Mouse (Mus musculus) CD4-positive naive resting alpha-beta T cell, adult 76 days (primary cell): ENCODE results near the gene Phxr2. TPM values are rescaled to one million over a fixed set of nuclear protein-coding genes. Genes with fewer than 3 reads are reported as not detected.

Source experiments
- total RNA-seq: library from RNA; stranded (reverse); gene quantifications from one replicate; pipeline ENCODE4 v1.2.4, GENCODE M21; 2023

The Phxr2 gene
- not detected for total RNA-seq

GRCm38 (mm10) chr10:99126225-99126624 is at the start of gene Phxr2:
Gene Phxr2, minus strand, starts transcription at chr10:99126325.

GRCm38 (mm10) chr10:99107964-99108363 is 18.2 kb downstream of the Phxr2 start, which contains the start of gene Galnt4:
Gene Galnt4, plus strand, starts transcription at chr10:99108159.

DNA sequence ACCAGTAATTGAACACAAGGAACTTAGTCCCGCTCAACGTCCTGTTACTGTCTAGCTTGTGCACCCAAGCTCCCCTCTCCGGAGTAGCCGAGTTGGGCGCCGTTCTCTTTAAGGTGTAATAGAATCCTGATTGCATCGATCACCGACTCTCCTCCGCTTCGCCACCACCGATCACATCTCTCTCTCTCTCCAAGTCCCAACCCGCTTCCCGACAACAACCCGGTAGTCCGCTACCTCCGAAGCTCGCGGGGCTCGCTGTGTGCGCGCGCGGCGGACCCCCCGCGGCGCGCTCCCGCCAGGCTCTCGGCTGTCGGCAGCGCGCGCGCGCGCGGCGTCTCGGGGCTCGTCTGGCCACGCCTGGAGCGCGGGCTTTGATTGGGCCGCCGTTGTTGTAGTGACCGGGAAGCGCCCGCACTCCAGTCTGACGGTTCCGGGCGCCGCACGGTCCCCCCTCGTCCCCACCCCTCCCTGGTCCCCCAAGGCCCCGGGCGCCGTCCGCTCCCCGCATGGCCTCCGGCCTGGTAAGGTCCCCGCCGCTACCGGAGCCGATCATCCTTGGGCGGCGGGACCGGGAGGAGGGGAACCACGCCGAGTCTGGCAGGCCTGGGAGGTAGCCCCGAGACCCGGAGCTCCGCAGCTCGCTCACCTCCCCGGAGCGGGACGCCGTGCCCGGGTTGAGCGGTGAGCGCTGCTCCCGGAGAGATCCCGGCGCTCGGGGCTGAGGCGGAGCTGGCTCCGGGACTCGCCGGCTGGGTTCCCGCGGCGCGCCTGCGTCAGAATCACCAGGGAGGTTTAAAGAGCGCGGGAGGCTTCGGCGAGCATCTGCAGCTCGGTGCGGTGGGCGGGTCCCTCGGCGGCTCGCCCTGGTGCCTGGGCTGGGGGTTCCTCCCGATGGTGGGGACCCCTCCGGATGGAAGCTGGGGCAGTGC is 19.2 kb downstream of the Phxr2 start, which contains the start of gene Poc1b:
TSS of gene Poc1b (plus strand) at position 334 of the 929 bp plus-strand sequence.

Other genes starting within 250 kb of the Phxr2 start
- 163 TPM for gene Atp2b1, start 211.9 kb downstream of the Phxr2 start, total RNA-seq
- 25.9 TPM for gene Poc1b, start 19.3 kb downstream of the Phxr2 start, total RNA-seq
- gene Galnt4, start 18.2 kb downstream of the Phxr2 start, total RNA-seq: 17.4 TPM
- gene Dusp6, start 136.9 kb upstream of the Phxr2 start, total RNA-seq: 63.2 TPM